Mouse (Mus musculus) 416B (cell line): Measurements from ENCODE around the gene Fam92a.
"Not testable (repeated sequence)": the region's sequence is repeated elsewhere in the genome, so short reads cannot be mapped to it uniquely, and the experiment has no call there.

ENCODE experiments used
- DNase-seq: peaks from one replicate; pipeline ENCODE4 v3.0.0; 2011; ENCODE audit warnings: low read depth

The Fam92a gene

GRCm38 (mm10) chr4:12171318-12172091, at the start of gene Fam92a:
Fam92a (minus strand) TSS chr4:12172015.
- DNase-seq: peak; percentile 59

GRCm38 (mm10) chr4:12178992-12179391, 7.2 kb upstream of the Fam92a start:
- no peak for DNase-seq

- DNase-seq: no peak
These were observed 863 bp downstream of the Fam92a start for GRCm38 (mm10) chr4:12170986-12171317.

GRCm38 (mm10) chr4:12147660-12148059, 24.2 kb downstream of the Fam92a start:
- no peak for DNase-seq

- DNase-seq: not testable (repeated sequence)
These were observed 30.3 kb downstream of the Fam92a start for GRCm38 (mm10) chr4:12141516-12141915.

GRCm38 (mm10) chr4:12140592-12141062, 31.2 kb downstream of the Fam92a start:
- DNase-seq: not testable (repeated sequence)

GRCm38 (mm10) chr4:12140141-12140567, 31.7 kb downstream of the Fam92a start, which contains the start of gene Rbm12b1:
Rbm12b1 (plus strand) TSS chr4:12140264.
- peak; percentile 15 for DNase-seq
